Mouse (Mus musculus): ENCODE results near the gene Bcl2l12.

Gene Bcl2l12

GRCm38 (mm10) chr7:44986879-44987718, 11.4 kb downstream of the Bcl2l12 start:
- DNase-seq (ENCODE audit: low read depth, low spot score) = no peak

- peak; percentile 98 for DNase-seq (ENCODE audit: low read depth, low spot score)
These were observed 12.2 kb downstream of the Bcl2l12 start, which contains the start of gene Prmt1 for GRCm38 (mm10) chr7:44986192-44986878. Prmt1 (minus strand) TSS chr7:44986568.

GRCm38 (mm10) chr7:44985595-44986191, 12.8 kb downstream of the Bcl2l12 start:
- DNase-seq (ENCODE audit: low read depth, low spot score) = no peak

DNA sequence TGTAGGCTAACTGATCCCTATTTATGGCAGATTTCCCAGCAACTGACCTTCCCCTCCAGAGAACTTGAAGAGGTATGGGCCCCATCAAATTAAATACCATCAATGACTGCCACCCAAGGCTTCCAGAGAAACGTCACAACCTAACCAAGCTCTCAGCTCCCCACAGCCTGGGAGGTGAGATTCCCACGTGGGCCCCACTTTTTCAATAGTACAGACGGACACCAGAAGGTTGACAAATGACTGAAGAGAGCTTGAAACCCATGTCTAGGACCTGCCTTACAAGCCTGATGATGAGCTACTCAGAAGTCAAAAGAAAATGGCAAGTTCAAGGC, 13.7 kb downstream of the Bcl2l12 start:
- no peak for DNase-seq (ENCODE audit: low read depth, low spot score)

DNA sequence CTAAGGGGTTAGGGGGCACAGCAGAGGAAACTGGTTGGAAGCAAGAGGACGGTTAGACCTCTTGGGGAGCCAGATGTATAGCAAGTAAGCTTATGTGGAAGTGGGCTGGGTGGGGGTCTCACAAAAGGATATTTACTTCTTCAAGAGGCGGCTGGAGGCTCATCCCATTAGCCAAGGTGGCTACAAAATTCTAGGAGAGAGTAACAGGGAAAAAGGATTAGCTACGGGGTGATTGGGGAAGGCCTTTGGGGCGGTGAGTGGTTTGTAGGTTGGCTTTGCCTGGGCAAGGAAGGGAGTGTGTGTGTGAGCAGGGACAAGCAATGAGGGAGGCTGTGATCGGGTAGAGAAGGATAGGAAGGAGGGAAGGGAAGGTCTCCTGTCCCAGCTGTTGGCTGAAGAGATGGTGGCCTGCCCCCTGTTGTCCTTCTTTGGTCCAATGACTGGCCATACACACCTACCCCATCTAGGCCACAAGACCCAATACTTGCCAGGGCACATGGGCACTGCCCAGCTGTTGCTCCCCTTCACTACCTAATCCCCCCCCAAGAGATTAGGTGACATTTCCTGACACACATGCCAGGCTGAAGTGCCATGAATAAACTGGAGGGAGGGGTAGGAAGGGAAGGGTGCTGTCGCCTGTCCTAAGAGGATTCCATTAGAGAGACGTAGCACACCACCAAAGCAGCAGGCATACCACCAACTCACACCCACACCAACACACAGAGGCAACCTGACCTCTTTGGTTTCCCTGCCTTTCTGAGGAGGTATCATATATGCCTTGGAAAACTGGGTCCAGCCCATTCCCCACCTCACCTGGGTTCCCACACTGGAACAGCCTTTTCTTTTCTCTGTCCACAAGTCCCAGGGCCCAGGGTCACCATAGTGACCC, 14.3 kb downstream of the Bcl2l12 start:
- DNase-seq (ENCODE audit: low read depth, low spot score) = no peak

GRCm38 (mm10) chr7:44983085-44983484, 15.4 kb downstream of the Bcl2l12 start:
- DNase-seq (ENCODE audit: low read depth, low spot score) = no peak

DNA sequence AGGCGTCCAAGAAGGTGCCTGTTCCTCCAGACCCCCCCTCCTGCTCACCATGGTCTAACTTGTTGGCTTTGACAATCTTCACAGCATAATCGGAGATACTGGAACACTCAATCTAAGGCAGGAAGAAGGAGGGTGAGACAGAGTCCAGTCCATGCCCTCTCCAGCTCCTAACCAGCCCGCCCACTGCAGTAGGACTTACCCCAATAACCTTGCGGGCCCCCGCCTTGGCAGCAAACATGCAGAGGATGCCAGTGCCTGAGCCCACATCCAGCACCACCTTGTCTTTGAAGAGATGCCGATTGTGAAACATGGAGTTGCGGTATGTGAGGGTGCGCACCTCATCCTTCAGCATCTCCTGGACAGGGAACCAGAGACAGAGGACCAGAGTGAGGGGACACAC, 17.0 kb downstream of the Bcl2l12 start:
- DNase-seq (ENCODE audit: low read depth, low spot score) = no peak

DNA sequence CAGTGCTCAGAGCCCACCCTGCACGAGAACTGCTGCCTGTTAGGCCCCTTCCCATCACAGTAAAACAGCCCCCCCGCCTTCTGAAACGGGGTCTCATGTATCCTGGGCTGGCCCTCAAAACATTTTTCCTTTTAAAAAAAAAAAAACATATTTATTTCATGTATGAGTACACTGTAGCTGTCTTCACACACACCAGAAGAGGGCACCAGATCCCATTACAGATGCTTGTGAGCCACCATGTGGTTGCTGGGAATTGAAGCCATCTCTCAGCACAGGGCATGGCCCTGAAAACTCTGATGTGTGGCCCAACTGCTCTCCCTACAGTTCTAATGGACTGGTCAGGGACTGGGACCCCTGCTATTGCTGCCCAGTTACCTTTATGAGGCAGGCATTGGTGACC, 20.2 kb downstream of the Bcl2l12 start:
- DNase-seq (ENCODE audit: low read depth, low spot score) = no peak

DNA sequence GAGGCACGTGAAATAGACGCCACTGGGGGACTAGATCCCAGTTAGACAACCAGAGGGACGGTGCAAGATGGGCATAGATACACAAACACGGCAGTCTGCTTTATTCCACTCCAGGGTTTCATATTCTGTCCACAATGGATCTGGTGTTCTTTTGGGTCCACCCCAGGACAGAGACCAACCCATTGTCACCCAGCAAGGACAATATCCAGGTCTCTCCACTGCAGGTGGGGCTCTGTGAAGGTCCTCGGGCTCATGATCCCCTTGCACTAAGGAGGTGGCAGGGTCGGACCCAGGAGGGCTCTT, 23.4 kb downstream of the Bcl2l12 start:
- DNase-seq (ENCODE audit: low read depth, low spot score) = no peak

DNA sequence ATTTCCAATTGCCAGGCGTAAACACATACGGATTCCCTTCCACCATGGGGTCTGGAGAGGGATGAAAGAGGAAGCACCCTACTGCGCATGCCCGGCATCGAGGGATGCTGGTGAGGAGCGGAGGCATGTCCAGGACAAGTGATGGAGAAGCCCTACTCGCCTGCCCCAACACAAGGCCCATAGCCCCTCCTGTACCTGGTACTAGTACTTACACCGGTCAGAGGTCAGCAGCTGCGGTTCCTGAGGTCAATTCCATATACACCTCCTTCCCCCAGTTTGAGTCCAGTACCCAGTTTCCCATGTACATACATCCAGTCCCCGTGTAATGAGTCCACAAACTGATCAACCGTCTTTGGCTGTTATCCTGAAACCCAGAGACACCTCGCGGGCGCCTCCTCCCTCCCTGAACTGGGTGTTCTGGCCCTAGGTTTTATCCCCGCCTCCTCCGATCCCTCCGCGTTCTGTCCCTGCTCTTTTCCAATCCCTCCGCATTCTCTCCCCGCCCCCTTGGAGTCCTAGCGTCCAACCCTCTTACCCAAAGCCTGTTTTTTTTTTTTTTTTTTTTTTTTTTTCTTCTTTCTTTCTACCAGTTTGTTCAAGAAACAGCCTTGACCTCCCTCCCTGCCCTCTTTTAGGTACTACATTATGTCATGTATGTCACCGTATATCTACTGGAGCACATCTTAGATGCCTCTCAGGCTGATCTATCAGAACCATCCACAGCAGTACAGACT, 24.0 kb downstream of the Bcl2l12 start, which contains the start of gene Cpt1c:
TSS of gene Cpt1c (minus strand) at position 469 of the 734 bp plus-strand sequence.
- DNase-seq (ENCODE audit: low read depth, low spot score) = no peak

- DNase-seq (ENCODE audit: low read depth, low spot score) = no peak
These were observed 24.9 kb downstream of the Bcl2l12 start for GRCm38 (mm10) chr7:44973415-44974130.

GRCm38 (mm10) chr7:44971142-44971541, 27.4 kb downstream of the Bcl2l12 start:
- DNase-seq (ENCODE audit: low read depth, low spot score) = no peak

DNA sequence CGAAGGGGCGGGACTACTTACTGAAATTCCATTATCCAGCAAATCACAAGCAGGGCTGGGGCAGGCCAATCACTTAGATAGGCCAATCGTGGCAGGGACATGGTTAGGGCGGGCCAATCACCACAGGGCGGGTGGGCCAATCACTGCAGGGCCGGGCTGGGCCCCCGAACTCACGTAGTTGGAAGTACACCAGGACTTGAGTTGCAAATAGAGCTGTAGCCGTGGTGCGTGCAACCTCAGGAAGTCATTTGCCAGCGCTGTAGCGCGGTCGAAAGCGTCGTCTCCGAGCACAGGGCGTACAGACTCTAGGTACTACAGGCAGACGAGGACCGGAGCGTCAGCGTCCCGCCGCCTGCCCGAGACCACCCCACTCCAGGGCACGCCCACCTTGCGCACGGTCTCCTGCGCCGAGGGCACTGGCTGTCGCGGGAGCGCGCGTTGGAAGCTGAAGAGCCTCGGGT, 28.3 kb downstream of the Bcl2l12 start:
- DNase-seq (ENCODE audit: low read depth, low spot score) = no peak

DNA sequence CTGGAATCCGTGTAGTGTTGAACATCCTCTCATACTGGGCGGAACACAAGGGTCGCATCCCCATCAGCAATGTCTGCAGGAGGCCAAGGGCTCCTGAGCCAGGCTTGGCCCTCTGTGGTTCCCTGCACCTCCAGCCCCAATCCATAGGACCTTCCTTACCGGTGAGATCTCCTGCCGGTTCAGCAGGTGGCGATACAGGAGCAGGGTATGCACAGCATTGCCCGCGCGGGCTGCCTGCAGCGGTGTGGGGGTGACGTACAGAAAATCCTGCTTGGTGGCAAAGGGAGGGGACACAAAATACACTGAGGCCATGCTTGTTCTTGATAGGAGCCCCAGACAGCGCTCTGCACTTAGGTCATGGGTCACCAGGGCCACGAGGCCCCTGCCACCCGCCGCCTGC, 31.9 kb downstream of the Bcl2l12 start:
- DNase-seq (ENCODE audit: low read depth, low spot score) = no peak

GRCm38 (mm10) chr7:44965975-44966374, 32.5 kb downstream of the Bcl2l12 start:
- DNase-seq (ENCODE audit: low read depth, low spot score) = no peak

- DNase-seq (ENCODE audit: low read depth, low spot score) = no peak
These were observed 33.5 kb downstream of the Bcl2l12 start for GRCm38 (mm10) chr7:44964990-44965389.

- DNase-seq (ENCODE audit: low read depth, low spot score) = no peak
These were observed 35.7 kb downstream of the Bcl2l12 start for GRCm38 (mm10) chr7:44962831-44963230.

DNA sequence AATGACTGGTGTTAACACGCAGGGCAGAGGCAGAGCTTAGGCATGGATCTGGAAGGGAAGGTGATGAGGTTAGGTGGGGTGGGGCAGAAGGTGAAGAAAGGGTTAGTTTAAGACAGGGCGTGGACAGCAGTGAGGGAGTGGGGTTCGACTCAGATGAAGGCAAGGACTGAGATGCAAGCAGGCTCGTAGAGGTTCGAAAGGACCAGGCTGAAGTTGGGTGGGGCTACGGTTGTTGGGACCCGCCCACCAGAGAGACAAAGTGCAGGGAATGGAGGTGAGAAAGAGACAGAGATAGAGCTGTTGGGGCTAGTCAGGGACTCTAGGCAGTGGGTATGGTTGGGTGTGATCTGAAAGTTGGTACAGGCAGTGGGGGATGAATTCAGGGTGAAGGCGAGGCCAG, 36.2 kb downstream of the Bcl2l12 start:
- DNase-seq (ENCODE audit: low read depth, low spot score) = no peak

- no peak for DNase-seq (ENCODE audit: low read depth, low spot score)
These were observed 38.0 kb downstream of the Bcl2l12 start for GRCm38 (mm10) chr7:44960512-44960910.

DNA sequence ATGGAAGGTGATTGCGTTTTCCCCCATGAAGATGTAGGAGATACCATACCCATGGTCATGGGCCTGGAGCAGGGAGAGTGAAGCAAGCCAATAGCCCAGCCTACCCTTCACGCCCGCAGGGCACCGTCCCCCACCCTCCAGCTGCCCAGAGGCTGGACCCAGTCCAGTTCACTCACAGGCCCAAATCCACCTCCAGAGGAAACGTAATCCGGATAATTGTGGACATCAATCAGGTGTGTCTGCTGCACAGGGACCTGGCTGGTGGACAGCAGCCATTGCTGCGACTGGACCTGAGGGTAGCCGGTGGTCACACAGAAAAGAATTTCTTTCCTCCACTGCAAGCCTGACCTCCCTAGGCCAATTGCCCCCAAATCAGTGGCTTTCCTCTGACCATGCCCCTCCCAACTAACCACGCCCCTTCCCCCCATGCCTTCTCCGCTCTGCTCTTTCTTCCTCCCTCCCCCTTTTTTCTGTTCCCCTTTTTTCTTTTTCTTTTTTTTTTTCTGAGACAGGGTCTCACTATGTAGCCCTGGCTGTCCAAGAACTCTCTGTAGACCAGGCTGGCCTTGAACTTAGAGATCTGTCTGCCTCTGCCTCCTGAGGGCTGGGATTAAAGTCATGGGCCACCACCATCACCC, 38.5 kb downstream of the Bcl2l12 start:
- DNase-seq (ENCODE audit: low read depth, low spot score) = no peak

Data from retina, adult 2 months (tissue).